Mouse (Mus musculus) liver, adult 2 months (tissue): ENCODE data around the gene Hlcs.

Experiments used
- CTCF ChIP-seq: fragments of 200-500 bp; IDR thresholded peaks from 2 replicates; pipeline ENCODE4 v1.5.1; 2011; ENCODE audit warnings: low read depth, low read length, control low read depth
- POLR2A ChIP-seq: fragments of 200-500 bp; IDR thresholded peaks from 2 replicates; pipeline ENCODE4 v1.6.1; 2011; ENCODE audit warnings: low read length, control low read depth; ENCODE audit not compliant: insufficient read depth; ENCODE audit errors: extremely low read depth

DNA sequence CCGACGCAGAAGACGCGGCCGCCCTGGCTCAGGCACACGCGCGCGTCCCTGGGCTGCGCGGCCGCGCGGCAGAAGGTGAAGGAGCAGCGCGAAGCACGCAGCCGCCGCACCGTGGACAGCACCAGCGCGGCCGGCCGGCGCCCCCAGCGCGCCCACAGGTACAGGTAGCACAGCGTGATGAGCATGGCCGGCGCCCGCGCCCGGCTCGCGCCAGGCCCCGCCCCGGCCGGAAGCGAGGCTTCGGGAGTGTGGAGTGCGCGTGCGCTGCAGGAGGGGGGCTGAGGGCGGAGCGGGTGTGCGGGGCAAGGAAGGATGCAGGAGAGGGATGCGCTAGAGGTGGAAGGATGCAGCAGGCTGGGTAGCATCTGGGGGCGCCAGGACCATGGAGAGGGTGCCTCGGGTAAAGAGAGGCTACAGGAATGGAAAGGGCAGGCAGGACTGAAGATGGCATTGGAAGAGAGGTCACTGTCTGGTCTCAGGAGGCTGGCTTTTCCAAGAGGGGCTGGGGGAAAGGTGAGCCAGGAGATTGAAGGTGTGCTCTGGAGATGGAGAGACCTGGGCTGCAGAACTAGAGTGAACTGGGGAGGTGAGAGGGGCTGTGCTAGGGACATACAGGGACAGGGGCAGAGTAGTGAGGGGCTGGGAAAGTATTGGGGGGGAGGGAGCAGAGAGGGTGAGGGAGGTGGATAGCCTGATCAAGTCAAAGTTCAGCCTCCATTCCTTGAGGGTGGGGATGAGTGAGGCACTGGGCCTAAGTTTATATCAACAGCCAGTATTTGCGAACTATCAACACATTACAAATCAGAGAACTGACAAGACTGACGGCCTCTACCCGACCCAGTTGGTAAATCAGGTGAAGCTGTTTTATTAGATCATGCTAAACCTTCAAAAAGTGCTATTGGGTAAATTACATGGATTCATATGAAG is 23.0 kb downstream of the Hlcs start:
- TF ChIP-seq CTCF = no peak
- peak; percentile 43; the same call in 1 of the 2 replicates for TF ChIP-seq POLR2A
